Mouse (Mus musculus) skeletal muscle tissue, adult 2 months (tissue): ENCODE measurements at regions not wholly inside any gene's neighbourhood (a gene's known extent, or its start where the extent isn't known, plus 50 kb on each side); places are given as distances from the start of the nearest gene placed in this dataset.
"Not testable (repeated sequence)": the region's sequence is repeated elsewhere in the genome, so short reads cannot be mapped to it uniquely, and the experiment has no call there.

ENCODE experiments used
- DNase-seq: peaks from one replicate; pipeline ENCODE4 v3.0.0-alpha.2; 2012; ENCODE audit warnings: low read depth, low spot score

DNA sequence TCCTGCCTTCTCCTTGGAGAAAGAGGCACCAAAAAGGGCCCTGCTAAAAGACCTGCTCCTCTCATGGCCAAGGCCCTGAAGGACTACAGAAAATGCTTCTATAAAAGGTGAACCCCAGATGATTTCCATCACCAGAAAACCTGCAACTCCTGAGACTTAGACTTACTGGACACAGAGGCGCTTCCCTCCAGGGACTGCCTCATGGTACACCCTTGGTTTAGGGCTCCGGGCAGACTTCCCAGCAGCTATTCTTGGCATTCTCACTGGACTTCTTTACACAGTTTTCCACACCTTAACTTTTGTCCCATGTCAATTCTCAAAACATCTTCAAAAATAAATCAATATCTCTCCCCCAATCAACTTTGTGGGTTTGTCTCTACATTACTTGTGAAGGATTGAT, 393.2 kb downstream of the Gpm6a start:
- DNase-seq, result peak; percentile 11

DNA sequence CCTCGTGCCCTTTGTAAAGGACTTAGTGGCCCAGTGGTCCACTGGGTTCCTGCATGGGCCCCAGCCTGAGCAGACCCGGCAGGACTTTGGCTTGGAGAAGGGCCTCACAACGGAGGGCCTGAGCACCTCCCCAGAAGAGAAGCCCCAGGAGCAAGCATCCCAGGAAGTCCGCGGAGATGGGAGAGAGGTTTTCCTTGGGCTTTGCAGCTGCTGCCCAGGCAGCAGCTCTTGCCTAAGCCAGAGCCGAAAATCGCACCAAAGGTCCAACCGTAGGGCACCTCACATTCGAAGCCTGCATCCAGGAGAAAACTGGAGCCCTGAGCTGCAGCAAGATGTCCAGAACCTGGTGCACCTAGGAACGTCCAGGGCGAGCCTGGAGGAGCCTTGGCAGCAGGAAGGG, 405.2 kb downstream of the Gpm6a start:
- not testable (repeated sequence) for DNase-seq

GRCm38 (mm10) chr8:55367431-55367830, 412.8 kb downstream of the Gpm6a start:
- not testable (repeated sequence) for DNase-seq

DNA sequence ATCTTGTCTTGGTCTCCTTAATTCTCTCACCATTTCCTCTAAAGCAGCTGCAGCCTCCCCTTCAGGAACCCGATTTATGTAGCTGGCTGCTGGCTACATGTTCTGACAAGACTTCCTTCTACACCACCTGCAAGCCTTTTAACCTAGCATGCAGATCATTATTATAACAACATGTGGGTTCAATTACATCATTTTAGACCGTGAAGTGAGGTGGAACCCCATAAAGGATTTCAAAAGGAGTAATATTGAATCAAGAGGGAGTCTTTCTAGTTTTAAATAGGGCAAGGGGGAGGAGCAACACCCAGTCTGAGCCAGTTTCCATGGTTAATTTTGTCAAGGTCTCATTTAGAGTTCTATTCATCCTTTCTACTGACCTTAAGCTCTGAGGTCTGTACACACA, 442.4 kb downstream of the Gpm6a start:
- DNase-seq, result no peak

DNA sequence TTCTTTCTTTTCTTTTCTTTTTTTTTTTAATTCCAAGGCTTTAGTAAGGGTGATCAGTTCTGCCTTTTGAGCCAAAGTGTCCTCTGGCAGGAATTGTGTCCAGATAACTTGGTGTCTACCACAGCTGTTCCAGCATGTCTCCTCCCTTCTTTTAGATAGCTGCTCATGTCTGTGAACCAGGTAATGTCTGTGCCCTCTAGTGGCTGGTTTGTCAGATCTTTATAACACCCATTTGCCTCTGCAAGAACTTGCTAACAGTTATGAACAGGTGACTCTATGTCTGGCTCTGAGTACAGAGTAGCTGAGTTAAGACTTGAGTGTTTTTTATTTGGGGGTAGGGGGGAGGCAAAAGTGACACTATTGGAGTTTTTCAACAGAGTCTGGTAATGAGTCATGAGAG, 443.7 kb downstream of the Gpm6a start:
- no peak for DNase-seq

GRCm38 (mm10) chr8:55400412-55400811, 445.8 kb downstream of the Gpm6a start:
- DNase-seq, result no peak

DNA sequence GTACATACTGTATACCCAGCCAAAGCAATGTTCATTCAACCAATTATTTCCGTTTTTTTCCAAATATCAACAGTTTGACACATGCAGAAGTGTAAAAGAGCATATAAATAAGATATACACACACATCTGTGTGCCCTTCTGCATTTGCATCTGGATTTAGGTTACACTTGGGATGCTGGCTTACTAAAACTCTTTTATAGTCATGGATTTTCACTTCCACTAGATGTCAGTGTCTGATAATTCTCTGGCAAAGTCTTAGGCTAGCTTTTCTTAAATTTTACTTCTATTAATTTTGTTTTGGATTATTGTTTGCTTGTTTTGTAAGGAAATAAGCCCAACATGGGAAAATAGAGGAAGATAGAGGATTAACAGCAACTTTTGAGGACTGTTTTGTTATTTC, 452.3 kb downstream of the Gpm6a start:
- DNase-seq, result not testable (repeated sequence)
